Mouse (Mus musculus): ENCODE results near the gene Sbpl.

DNA sequence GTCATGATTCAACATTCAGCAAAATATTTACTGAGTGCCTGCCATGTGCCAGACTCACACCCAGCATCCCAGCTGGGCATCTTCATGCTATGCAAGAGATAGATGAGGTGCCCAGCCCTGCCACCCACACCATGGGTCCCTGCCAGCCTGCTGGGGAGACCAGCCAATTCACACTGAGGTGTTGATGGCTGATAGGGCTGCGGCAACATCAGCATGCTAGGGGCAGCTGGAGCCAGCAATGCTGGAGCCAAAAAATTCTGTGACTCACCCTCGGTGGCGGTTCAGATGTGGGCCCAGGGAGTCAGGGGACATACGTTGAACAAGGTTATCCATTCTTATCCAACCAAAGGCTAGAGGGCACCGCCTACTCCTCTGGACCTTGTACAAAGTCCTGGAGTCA is 45.3 kb upstream of the Sbpl start:
- TF ChIP-seq CTCF (IDR thresholded peaks at IDR 0.05; ENCODE audit: low read depth, low read length) (no peak), POLR2A (IDR thresholded peaks at IDR 0.05; ENCODE audit: borderline replicate concordance, low read depth, low read length) (no peak)

Data from bone marrow macrophage, adult 2 months (primary cell).